Mouse (Mus musculus): Measurements from ENCODE around the gene Cks2. TPM values are rescaled to one million over a fixed set of nuclear protein-coding genes. Genes with fewer than 3 reads are reported as not detected.

The Cks2 gene
- 258 and 286 TPM in 2 replicates for polyA plus RNA-seq (2011; ENCODE audit: insufficient read depth, insufficient read length, low replicate concordance, missing spikeins)

- under 1% methylated on average over 83 of the region's 83 CpGs for WGBS
Measured at GRCm38 (mm10) chr13:51644829-51645789, at the start of gene Cks2. TSS of gene Cks2 (plus strand) at chr13:51645232.

GRCm38 (mm10) chr13:51595404-51595803 is 49.6 kb upstream of the Cks2 start:
- no peak for TF ChIP-seq CTCF (IDR thresholded peaks at IDR 0.05; ENCODE audit: control insufficient read depth, insufficient read depth, low read length)
- TF ChIP-seq POLR2A (IDR thresholded peaks at IDR 0.05; ENCODE audit: borderline replicate concordance, control insufficient read depth, low read depth, low read length) = no peak
- WGBS = 49% methylated on average over 11 of the region's 11 CpGs
- H3K4me1 ChIP-seq (ENCODE audit: control insufficient read depth, insufficient read depth, low read length) = no peaks in the 10 kb centered on the region; the same call in 1 of the 2 replicates
- no peak overlapping the region for H3K4me3 ChIP-seq (replicated peaks; ENCODE audit: control insufficient read depth, low read depth, low read length)
- H3K27ac ChIP-seq (ENCODE audit: control insufficient read depth, insufficient read depth, low read depth, low read length, poor library complexity) = no peak overlapping the region

More at GRCm38 (mm10) chr13:51644829-51645789, at the start of gene Cks2:
- Histone ChIP-seq H3K4me3 (replicated peaks; ENCODE audit: control insufficient read depth, low read depth, low read length) (peak within 1 kb of the TSS; percentile 80), H3K27ac (ENCODE audit: control insufficient read depth, insufficient read depth, low read depth, low read length, poor library complexity) (peak within 1 kb of the TSS; percentile 87), H3K4me1 (ENCODE audit: control insufficient read depth, insufficient read depth, low read length) (no peaks in the 10 kb centered on the region)
- TF ChIP-seq POLR2A (IDR thresholded peaks at IDR 0.05; ENCODE audit: borderline replicate concordance, control insufficient read depth, low read depth, low read length) = peak; percentile 94
- TF ChIP-seq CTCF (IDR thresholded peaks at IDR 0.05; ENCODE audit: control insufficient read depth, insufficient read depth, low read length) = no peak

DNA sequence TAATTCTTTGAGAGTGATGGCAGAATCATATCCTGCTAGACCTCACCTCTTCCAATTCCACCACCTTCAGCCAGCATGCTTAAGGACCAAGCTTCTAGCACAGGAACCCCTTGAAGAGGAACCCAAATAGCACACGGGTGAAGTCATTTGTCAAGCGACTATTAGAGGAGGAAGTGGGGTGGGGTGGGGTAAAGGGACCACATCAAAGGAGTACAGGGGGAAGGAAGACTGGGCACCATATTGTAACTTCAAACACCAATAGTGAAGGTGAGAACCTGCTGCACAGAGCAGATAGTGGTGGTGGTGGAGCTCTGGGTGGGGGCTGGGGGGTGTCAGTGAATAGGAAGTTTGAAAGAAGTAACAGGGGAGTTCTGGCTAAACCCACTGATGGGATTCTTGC is 47.0 kb upstream of the Cks2 start:
- 0% methylated on average over 2 of the region's 2 CpGs for WGBS
- TF ChIP-seq POLR2A (IDR thresholded peaks at IDR 0.05; ENCODE audit: borderline replicate concordance, control insufficient read depth, low read depth, low read length) (no peak), CTCF (IDR thresholded peaks at IDR 0.05; ENCODE audit: control insufficient read depth, insufficient read depth, low read length) (no peak)
- no peak overlapping the region for H3K27ac ChIP-seq (ENCODE audit: control insufficient read depth, insufficient read depth, low read depth, low read length, poor library complexity)

DNA sequence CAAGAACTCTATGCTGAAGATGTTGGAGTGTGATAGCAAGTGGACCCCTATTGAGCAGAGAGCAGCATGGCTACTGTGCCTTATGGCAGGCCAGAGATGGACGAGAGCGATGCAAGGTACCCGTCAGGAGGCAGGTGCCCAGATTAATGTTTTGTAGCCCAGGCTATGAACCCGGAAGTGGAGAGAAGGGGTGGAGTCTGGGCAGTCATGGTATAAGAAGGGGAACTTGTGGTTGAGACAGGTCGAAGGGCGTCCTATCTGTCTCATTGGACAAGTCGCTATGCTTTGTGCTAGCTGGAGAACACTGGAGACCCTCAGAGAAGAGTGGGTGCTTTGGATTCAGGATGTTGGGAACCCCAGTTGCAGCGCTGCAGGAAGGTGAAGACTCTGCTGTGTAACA is 44.9 kb upstream of the Cks2 start:
- H3K27ac ChIP-seq (ENCODE audit: control insufficient read depth, insufficient read depth, low read depth, low read length, poor library complexity) = no peak overlapping the region
- no peak for TF ChIP-seq CTCF (IDR thresholded peaks at IDR 0.05; ENCODE audit: control insufficient read depth, insufficient read depth, low read length)
- TF ChIP-seq POLR2A (IDR thresholded peaks at IDR 0.05; ENCODE audit: borderline replicate concordance, control insufficient read depth, low read depth, low read length) = no peak
- H3K4me1 ChIP-seq (ENCODE audit: control insufficient read depth, insufficient read depth, low read length) = no peaks in the 10 kb centered on the region
- no peak overlapping the region for H3K4me3 ChIP-seq (replicated peaks; ENCODE audit: control insufficient read depth, low read depth, low read length)
- WGBS = 46% methylated on average over 8 of the region's 8 CpGs

More for the DNA sequence above, 47.0 kb upstream of the Cks2 start:
- H3K4me1 ChIP-seq (ENCODE audit: control insufficient read depth, insufficient read depth, low read length) = no peaks in the 10 kb centered on the region; the same call in 1 of the 2 replicates
- H3K4me3 ChIP-seq (replicated peaks; ENCODE audit: control insufficient read depth, low read depth, low read length) = no peak overlapping the region

DNA sequence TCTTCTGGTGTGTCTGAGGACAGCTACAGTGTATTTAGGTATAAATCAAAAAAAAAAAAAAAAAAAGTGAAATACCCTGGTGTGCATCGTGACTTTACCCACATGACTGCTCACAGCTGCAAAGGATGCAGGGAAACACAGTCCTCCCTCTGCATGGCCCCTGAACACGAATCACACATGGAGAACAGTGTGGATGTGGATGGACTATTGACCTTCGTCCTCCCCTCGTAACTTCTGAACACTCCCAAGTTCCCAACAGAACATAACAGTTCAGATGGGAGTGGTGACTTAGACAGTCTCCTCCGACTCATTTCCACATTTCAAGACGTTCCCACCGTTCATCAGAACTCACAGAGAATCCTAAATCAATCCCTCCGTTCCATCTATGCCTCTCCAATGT is 42.3 kb upstream of the Cks2 start:
- 76% methylated on average over 8 of the region's 8 CpGs for WGBS
- H3K4me1 ChIP-seq (ENCODE audit: control insufficient read depth, insufficient read depth, low read length) = no peaks in the 10 kb centered on the region

GRCm38 (mm10) chr13:51603221-51603893 is 41.7 kb upstream of the Cks2 start:
- 61% methylated on average over 16 of the region's 16 CpGs for WGBS
- Histone ChIP-seq H3K27ac (ENCODE audit: control insufficient read depth, insufficient read depth, low read depth, low read length, poor library complexity) (no peak overlapping the region), H3K4me1 (ENCODE audit: control insufficient read depth, insufficient read depth, low read length) (no peaks in the 10 kb centered on the region), H3K4me3 (replicated peaks; ENCODE audit: control insufficient read depth, low read depth, low read length) (no peak overlapping the region)
- TF ChIP-seq CTCF (IDR thresholded peaks at IDR 0.05; ENCODE audit: control insufficient read depth, insufficient read depth, low read length) (no peak), POLR2A (IDR thresholded peaks at IDR 0.05; ENCODE audit: borderline replicate concordance, control insufficient read depth, low read depth, low read length) (no peak)

More for the DNA sequence above, 42.3 kb upstream of the Cks2 start:
- H3K27ac ChIP-seq (ENCODE audit: control insufficient read depth, insufficient read depth, low read depth, low read length, poor library complexity) = no peak overlapping the region
- no peak for TF ChIP-seq CTCF (IDR thresholded peaks at IDR 0.05; ENCODE audit: control insufficient read depth, insufficient read depth, low read length)
- no peak for TF ChIP-seq POLR2A (IDR thresholded peaks at IDR 0.05; ENCODE audit: borderline replicate concordance, control insufficient read depth, low read depth, low read length)
- no peak overlapping the region for H3K4me3 ChIP-seq (replicated peaks; ENCODE audit: control insufficient read depth, low read depth, low read length)

GRCm38 (mm10) chr13:51603894-51604244 is 41.2 kb upstream of the Cks2 start:
- WGBS = 57% methylated on average over 4 of the region's 4 CpGs
- Histone ChIP-seq H3K27ac (ENCODE audit: control insufficient read depth, insufficient read depth, low read depth, low read length, poor library complexity) (no peak overlapping the region), H3K4me3 (replicated peaks; ENCODE audit: control insufficient read depth, low read depth, low read length) (no peak overlapping the region), H3K4me1 (ENCODE audit: control insufficient read depth, insufficient read depth, low read length) (no peaks in the 10 kb centered on the region)
- TF ChIP-seq CTCF (IDR thresholded peaks at IDR 0.05; ENCODE audit: control insufficient read depth, insufficient read depth, low read length) = no peak
- no peak for TF ChIP-seq POLR2A (IDR thresholded peaks at IDR 0.05; ENCODE audit: borderline replicate concordance, control insufficient read depth, low read depth, low read length)

DNA sequence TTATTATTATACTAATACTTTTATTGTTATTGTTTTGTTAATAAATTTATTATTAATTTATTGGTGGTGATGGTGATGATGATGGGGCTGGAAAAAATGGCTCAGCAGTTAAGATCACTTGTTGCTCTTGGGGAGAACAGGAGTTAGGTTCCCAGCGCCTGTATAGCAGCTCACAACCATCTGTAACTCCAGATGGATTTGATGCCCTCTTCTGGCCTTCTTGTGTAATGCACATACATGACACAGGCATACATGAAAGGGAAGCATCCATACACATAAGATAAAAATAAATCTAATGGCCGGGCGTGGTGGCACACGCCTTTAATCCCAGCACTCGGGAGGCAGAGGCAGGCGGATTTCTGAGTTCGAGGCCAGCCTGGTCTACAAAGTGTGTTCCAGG is 35.8 kb upstream of the Cks2 start:
- no peak overlapping the region for H3K27ac ChIP-seq (ENCODE audit: control insufficient read depth, insufficient read depth, low read depth, low read length, poor library complexity)
- TF ChIP-seq CTCF (IDR thresholded peaks at IDR 0.05; ENCODE audit: control insufficient read depth, insufficient read depth, low read length) (no peak), POLR2A (IDR thresholded peaks at IDR 0.05; ENCODE audit: borderline replicate concordance, control insufficient read depth, low read depth, low read length) (no peak)
- 89% methylated on average over 7 of the region's 7 CpGs for WGBS
- no peaks in the 10 kb centered on the region for H3K4me1 ChIP-seq (ENCODE audit: control insufficient read depth, insufficient read depth, low read length)
- no peak overlapping the region for H3K4me3 ChIP-seq (replicated peaks; ENCODE audit: control insufficient read depth, low read depth, low read length)

Measured in bone marrow, adult 2 months (tissue).